Mouse (Mus musculus) hematopoietic stem cell, adult 5-6 weeks (primary cell): ENCODE data around the gene Klc2. TPM values are rescaled to one million over a fixed set of nuclear protein-coding genes. Genes with fewer than 3 reads are reported as not detected.

ENCODE experiments used
- ATAC-seq, 2 experiments: fragments of 125-278 bp in 1 of 2; replicated peaks in 1 of 2; 2 replicates each; pipeline ENCODE4 v1.8.0; 2016 to 2017; ENCODE audit warnings: inconsistent platforms in 2 of 2, mild to moderate bottlenecking in 2 of 2, moderate number of reproducible peaks in 2 of 2, low read depth in 1 of 2, moderate TSS enrichment in 1 of 2; ENCODE audit not compliant: low FRiP score in 2 of 2, poor library complexity in 2 of 2, severe bottlenecking in 2 of 2, insufficient read depth in 1 of 2, low TSS enrichment in 1 of 2
- total RNA-seq: library from RNA; stranded (forward); fragments of 172-1452, 232-1000 nt; gene quantifications from 2 replicates; pipeline ENCODE4 v1.2.3, GENCODE M21; 2017

The Klc2 gene
- total RNA-seq, 1 experiment from 2014 or later: 10.1 TPM

DNA sequence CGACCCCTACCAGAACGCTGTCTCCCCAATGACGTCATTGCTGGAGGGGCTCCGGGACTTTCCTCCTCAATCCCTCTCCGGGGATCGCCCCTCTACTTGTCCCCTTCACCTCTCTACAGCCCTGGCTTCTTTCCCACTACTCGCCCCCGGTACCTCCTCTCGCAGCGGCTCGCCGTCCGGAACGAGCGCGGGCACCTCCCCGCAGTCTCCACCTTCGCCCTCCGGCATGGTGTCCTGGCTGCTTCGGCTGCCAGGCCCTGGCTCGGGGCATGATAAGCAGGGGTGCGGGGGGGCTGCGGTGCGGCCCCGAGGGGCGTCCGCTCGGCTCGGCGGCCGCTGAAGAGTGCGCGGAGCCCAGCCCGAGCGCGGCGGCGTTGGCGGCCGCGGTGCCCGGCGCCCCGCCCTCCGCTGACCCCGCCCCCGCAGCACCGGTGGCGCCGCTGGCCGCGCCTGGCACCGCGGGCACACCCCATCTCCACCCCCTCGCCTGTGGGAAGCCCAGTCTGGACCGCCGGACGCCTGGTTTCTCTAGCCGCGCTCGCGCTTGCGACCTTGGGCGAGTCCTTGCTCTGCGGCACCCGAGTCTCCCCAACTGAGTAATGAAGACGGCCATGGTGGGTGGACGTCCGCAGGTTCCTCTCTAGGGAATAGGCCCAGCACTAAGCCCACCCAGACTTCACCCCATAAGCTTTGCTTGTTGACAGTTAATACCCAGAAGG is 33.1 kb downstream of the Klc2 start, which contains the start of gene Tmem151a:
Tmem151a (minus strand) TSS at position 387 of the 719 bp plus-strand sequence.
- no peak for ATAC-seq

DNA sequence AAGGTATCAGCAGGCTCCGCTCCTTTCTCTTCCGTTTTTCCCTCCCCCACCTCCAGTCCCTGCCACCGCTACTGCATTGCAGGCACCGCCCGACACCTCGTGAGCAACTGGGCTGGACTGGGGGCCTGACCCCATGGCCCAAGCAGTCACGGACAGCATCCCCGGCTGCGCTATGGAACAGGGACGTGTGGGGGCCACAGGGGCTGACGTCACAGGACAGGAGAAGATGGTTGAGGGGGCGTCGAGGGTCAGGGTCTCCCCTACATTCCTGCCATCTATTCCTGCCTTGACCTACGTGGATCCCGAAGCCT is 33.6 kb downstream of the Klc2 start:
- no peak for ATAC-seq

DNA sequence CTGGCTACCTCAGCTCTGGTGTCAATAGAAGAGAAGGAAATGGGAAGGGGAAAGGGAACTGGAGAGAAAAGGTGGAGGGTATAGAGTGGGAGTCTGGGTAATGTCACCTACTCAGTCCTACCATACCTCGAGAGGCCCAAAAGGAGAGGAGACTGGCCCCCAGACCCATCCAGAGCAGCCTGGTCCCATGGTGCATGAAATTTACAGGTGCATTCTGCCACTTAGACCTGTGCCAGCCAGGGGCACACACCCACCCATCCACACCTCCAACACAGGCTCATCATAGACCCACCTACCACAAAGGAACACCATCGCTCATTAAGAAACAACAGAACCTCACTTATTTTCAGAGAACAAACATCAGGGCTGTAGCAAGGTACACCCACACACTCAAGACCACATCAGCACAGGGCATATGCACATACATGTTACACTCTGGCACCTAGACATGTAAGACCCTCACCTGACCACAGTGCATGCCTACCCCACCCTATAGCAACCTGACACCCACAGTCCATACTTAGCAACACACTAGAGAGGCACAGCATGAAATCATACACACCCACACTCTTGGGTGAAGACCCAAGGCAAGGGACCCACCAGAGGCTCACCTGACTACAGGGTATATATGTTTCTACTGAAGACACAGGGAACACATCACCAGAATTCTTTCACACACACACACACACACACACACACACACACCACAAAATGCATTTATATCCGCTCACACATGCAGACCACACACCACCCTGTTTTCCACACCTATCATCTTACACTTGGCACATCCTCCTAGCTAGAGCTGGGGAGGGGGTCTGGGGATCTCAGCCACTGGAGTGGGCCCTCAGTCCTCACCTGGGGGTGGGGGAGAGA is 34.2 kb downstream of the Klc2 start:
- ATAC-seq: no peak

DNA sequence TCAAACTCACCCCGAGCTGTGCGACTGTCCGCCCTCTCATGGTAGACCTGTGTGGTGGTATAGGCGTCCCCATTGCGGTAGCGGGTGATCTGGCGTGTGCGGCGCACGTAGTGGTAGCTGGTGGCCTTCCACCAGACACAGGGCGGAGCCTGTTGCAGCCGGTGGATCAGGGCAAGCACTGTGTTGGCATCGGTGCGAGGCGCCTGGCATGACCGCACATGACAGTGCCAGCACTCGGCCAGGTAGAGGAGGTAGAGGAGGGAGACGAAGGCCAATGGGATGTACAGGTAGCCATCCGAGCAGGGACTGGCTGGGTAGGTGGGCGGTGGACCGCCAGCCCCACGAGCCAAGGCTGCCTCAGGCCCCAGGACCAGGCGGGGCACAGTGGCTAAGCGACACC is 35.8 kb downstream of the Klc2 start:
- ATAC-seq: no peak

DNA sequence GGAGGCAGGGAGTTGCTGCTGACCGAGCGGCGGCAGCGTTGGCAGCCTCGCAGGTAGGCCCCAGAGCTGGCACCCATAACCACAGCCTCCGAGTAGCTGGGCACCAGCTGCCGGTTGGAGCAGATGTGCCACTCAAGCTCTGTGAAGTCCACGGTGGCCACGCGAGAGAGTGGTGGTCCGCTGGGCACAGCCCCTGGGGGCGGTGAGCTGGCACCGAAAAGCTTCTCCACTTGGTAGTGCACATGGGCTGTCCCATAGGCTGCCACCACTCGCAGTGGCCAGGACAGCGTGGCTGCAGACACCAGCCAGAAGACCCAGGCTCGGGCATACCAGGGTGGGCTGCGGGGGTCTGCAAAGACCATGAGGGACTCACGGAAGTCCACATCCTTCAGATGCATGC is 36.4 kb downstream of the Klc2 start:
- ATAC-seq: no peak

DNA sequence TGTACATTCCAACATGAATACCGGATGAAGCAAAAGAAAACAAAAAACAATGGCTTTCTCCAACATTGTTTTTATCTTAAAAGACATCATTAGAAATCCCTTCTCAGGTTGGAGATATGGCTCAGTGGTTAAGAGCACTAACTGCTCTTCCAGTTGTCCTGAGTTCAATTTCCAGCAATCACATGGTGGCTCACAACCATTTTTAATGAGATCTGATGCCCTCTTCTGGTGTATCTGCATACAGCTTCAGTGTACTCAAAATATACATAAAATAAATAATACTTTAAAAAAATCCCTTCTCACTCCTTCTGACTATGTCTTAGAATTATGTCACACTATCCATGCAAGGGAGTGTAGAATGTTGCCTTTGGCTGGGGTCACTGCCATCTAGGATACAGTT is 39.1 kb downstream of the Klc2 start:
- no peak for ATAC-seq

DNA sequence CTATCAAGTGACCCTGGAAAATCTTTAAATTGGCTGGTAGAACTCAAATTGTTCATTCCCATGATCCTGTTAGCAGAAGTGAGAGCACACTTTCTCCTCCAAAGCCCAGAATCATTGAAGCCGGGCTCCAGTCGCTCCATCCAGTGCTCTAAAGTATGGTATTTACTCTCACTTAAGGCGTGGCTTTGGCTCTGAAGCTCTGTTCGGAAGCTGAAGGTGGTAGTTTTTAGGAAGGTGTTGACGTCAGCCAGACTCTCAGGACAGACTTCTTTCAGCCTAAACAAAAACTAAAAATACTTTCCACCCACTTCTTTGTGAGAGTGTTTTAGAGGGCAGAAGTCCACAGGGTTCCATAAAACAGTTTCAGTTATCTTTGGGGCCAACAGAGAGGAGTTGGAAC is 44.8 kb downstream of the Klc2 start:
- no peak for ATAC-seq

DNA sequence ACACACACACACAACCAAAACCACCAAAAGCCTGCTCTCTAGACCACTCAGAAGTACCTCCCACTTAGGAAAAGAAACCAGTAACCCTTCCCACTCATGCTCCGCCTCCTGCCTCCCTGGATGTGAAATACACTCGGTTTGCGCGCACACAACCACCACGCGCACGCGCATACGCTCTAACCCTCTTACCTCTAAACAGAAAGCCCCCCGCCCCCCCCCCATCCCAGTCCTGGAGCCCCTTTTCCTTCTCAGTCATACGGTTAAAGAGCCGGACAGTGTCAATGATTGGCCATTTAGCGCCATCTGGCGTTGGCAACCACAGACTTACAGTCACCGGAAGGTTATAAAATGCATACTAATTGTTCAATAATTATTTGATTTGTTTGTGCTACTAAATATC is 45.3 kb downstream of the Klc2 start:
- ATAC-seq: 0 out of 4 replicates have a peak, but pooled peaks of 1 of the 2 experiments have one; percentile 27

DNA sequence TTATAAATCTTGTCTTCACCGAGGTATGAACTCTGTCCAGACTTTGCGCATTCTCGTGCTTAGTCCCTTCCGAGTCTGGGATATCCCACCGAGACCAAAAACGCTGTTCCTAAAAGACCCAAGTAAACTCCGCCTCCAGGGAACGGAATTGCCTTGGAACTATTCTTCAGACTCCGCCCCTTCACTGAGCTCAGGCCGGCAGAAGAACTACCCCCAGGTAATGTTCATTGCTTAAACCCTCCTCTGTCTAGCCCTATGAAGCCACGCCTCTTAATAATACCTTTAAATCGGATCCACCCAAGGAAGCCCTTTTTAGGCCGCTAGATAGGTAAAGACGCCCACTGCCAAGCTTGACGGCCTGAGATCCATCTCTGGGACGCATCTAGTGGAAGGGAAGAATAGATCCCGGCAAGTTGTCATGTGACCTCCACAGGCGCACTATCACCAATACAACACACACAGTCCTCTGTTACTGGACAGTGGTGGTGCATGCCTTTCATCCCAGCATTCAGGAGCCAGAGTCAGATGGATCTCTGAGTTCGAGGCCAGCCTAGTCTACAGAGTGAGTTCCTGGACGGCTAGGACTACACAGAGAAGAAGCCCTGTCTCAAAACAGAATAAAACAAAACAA is 45.9 kb downstream of the Klc2 start:
- ATAC-seq: no peak

DNA sequence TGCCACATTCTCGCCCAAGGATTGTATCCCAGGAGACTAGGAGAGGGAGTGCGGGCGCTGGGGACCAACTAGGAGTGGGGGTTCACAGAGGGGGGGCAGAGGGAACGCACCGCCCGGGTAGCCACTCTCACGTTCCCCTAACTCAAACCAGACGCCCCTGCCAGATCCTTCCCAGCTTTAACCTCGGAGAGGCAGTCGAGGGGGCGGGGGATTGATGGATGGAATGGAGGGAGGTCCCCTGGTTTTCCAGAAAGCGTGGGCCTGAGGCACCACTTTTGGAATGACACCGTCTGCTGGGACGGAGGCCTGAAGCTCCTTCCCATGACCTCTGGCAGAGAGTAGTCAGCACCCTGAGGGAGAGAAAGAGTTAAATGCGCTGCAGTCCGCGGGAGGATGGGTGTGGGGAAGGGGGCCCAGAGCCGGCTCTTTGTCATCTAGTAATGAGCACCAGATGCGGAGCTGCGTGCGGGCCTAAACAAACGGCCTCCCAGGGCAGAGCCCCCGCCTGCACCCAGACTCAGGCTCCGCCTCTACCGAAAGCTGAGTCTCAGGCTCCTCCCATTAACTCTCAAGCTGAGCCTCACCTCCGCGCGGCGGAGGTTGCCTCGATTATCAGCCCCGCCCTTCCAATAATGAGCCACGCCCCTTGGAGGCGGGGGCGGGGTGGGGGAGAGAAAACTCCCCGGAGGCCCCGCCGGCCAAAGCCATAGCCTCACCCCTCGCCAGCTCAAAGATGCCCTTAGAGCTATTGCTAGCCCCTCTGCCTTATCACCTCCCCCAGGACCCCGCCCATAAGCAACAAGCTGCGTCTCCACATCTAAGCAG is 46.6 kb downstream of the Klc2 start:
- peak; percentile 74 to 76 for ATAC-seq

DNA sequence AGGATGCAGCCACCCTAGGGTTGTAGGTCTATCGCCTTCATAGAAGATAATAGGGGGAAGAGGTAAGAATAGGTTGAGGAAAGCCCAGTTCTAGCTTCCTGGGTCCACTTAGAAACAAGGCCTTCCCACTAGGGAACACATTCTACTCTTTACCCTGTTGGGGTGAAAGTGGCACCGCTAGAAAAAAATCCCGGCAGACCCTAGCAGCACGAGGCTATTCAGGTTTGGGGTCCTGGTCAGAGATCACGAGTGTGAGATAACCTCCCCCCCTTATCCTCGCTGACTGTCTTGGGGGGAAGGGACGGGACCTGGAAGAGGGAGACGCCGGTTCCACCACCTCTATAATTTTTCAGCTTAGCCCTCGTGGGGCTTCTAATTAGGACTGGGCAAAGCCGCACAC is 47.3 kb downstream of the Klc2 start:
- ATAC-seq: no peak

DNA sequence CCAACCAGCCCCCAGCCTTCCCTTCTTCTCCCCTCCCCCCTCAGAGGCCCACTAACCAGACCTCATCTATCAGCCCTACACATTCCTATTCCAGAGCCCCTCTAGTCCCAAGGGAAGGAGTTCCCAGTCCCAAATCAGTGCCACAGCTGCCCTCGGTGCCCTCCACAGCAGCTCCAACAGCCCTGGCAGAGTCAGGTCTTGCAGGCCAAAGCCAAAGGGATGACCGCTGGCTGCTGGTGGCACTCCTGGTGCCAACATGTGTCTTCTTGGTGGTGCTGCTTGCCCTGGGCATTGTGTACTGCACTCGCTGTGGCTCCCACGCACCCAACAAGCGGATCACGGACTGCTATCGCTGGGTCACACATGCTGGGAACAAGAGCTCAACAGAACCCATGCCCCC is 48.4 kb downstream of the Klc2 start:
- ATAC-seq: no peak

DNA sequence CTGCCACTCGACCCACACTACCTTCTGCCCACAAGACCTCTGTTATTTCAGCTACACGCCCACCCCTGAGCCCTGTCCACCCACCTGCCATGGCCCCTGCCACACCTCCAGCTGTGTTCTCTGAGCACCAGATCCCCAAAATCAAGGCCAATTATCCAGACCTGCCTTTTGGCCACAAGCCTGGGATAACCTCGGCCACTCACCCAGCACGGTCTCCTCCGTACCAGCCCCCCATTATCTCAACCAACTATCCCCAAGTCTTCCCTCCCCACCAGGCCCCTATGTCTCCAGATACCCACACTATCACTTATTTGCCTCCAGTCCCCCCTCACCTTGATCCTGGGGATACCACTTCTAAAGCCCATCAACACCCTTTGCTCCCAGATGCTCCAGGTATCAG is 48.9 kb downstream of the Klc2 start:
- ATAC-seq: no peak

DNA sequence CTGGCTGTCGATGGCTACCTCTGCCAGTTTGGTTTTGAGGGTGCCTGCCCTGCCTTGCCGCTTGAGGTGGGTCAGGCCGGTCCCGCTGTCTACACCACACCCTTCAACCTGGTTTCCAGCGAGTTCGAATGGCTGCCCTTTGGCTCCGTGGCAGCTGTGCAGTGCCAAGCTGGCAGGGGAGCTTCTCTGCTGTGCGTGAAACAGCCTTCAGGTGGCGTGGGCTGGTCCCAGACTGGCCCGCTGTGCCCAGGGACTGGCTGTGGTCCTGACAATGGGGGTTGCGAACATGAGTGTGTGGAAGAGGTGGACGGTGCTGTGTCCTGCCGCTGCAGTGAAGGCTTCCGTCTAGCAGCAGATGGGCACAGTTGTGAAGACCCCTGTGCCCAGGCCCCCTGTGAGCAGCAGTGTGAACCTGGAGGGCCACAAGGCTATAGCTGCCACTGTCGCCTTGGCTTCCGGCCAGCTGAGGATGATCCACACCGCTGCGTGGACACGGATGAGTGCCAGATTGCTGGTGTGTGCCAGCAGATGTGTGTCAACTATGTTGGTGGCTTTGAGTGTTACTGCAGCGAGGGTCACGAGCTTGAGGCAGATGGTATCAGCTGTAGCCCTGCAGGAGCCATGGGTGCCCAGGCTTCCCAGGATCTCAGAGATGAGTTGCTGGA is 49.7 kb downstream of the Klc2 start:
- ATAC-seq: no peak

DNA sequence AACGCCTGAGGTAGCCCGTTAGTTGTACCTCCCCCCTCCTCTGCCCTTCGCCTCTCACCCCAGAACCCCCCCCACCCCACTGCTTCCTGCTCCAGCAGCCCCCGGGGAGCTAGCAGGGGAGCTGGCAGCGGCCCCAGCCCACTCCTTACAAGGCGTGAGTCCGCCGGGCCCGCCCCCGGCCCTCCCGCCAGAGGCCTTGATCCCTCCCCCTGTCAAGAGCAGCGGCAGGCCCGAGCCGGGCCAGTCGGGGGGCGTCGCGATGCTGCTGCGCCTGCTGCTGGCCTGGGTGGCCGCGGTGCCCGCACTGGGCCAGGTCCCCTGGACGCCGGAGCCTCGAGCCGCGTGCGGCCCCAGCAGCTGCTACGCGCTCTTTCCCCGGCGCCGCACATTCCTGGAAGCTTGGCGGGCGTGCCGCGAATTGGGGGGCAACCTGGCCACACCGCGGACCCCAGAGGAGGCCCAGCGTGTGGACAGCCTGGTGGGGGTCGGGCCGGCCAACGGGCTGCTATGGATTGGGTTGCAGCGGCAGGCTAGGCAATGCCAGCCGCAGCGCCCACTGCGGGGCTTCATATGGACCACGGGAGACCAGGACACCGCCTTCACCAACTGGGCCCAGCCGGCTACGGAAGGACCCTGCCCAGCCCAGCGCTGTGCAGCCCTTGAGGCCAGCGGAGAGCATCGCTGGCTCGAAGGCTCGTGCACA is 50.3 kb downstream of the Klc2 start, which contains the start of gene Cd248:
Cd248 (plus strand) TSS at position 212 of the 703 bp plus-strand sequence.
- peak in 1 of 2 experiments; percentile 22; a peak in 1 of 4 replicates for ATAC-seq

DNA sequence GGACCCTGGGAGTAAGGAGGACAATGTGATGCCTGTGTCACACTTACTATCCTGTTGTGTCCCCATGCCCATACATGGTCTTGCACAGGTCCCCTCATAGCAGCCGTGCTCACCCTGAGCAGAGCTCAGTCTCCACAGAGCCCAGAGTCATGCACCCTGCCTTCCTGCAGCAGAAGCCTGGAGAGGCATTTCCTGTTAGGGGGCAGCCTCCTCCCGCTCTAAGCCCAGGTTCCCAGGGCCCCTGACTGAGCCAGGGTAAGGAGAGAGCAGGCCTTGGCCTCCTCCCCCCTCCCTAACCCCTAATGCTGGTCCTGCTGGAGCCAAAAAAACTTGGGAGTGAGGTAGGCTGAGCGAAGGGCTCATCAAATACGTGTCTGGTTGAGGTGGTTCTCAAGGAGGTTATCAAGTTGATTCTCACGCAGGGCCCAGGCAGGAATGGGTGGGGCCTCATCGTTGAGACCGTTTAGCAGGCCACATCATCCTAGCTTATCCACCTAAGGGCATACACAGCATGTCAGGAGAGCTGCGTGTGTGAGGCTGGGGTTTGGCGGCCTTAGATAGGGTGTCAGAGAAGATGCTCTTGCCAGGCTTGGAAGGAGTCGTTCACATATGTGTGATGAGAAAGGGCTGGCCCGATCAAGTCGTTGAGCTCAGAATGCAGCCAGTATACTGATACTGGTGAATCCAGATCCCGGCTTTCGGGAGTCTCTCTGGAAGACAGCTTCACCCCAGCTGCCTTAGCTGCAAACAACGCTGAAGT is 51.1 kb downstream of the Klc2 start:
- ATAC-seq: no peak
